Mouse (Mus musculus): Measurements from ENCODE around the gene Klhl22.

Klhl22 gene

DNA sequence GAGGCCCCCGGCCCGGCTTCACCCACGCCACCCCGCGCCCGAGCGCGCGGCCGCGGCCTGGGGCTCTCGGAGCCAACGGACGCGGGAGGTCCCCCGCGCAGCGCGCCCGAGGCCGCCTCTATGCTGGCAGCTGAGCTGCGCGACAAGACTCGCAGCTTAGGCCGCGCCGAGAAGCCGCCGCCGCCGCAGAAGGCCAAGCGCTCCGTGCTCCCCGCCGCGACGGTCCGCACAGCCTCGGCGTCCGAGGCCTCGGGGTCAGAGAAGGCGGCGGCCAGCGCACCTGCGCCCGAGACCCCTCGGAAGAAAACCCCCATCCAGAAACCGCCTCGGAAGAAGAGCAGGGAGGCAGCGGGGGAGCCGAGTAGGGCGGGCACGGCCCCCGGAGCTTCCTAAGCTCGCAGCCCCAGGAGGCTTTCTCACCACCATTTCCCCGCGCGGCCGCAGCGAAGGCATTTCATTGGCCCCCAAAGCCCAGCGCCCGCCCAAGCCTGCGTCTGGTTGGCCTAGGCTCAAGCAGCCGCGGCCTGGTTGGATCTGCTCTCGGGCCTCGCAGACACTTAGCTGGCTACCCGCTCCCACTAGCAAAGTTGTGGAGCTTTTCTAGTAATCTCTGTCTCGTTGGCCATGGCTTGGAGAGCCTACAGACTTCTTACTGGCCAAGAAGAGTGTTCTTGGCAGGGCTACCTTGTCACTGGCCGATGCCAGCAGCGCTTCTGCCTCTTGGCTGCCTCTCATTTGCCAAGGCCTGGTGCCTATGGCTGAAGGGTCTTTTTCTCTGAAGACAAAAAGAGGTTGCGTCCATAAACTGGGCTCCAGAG, 48.0 kb downstream of the Klhl22 start:
- TF ChIP-seq NANOG (IDR thresholded peaks at IDR 0.05; ENCODE audit: borderline replicate concordance, low read length) (no peak), POU5F1 (IDR thresholded peaks at IDR 0.05; ENCODE audit: borderline replicate concordance, low read length) (no peak), CTCF (conservative IDR thresholded peaks at IDR 0.05; ENCODE audit: low read length) (no peak)
- H3K4me3 ChIP-seq (replicated peaks; ENCODE audit: low read length) = peak overlapping the region; percentile 79
- no peaks in the 10 kb centered on the region for H3K36me3 ChIP-seq (ENCODE audit: insufficient read depth, low read length)
- H3K4me1 ChIP-seq (replicated peaks; ENCODE audit: low read depth, low read length) = peaks cover 36% of the 10 kb centered on the region
- peaks cover 91% of the 10 kb centered on the region for H3K27me3 ChIP-seq (ENCODE audit: insufficient read depth, low read length)
- H3K9me3 ChIP-seq (ENCODE audit: low read length) = no peaks in the 10 kb centered on the region

DNA sequence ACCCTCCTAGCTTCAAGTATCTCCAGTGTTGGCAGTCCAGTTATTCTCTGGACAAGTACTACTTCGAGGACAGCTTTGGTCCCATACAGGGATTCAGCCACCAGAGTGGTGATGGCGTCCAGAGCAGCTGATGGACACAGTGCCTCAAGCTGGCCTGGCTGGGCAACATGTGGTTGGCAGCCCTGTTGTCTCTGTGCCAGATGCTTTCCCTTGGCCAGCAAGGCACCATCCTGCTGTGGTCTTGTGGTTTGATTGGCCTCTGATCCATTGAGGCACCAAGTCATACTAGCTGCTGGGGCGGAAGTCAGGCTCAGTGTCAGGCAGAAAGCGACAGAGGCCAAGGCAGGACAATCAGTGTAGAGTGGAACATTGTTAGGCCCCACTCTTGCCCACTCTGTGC, 49.7 kb downstream of the Klhl22 start:
- TF ChIP-seq NANOG (IDR thresholded peaks at IDR 0.05; ENCODE audit: borderline replicate concordance, low read length) (no peak), CTCF (conservative IDR thresholded peaks at IDR 0.05; ENCODE audit: low read length) (no peak), POU5F1 (IDR thresholded peaks at IDR 0.05; ENCODE audit: borderline replicate concordance, low read length) (no peak)
- Histone ChIP-seq H3K4me3 (replicated peaks; ENCODE audit: low read length) (no peak overlapping the region), H3K9me3 (ENCODE audit: low read length) (no peaks in the 10 kb centered on the region), H3K36me3 (ENCODE audit: insufficient read depth, low read length) (no peaks in the 10 kb centered on the region), H3K27me3 (ENCODE audit: insufficient read depth, low read length) (peaks cover 91% of the 10 kb centered on the region), H3K4me1 (replicated peaks; ENCODE audit: low read depth, low read length) (peaks cover 20% of the 10 kb centered on the region)

DNA sequence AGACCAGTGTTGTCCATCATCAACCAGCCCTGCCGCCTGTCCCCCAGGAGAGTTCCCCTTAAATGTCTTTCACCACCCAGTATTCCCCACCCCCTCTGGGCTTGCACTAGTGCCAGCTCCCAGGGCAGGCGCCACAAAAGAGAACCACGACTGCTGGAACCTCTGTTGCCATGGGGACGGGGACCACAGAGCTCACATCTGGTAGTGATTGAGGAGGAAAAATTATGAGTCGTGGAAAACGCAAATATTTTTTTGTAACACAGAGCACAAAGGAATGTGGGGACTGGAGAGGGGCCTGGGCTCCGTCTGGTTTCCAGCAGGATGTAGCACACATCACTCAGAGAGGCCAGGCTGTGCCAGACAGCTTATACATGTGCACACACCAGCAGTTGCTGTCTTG, 50.3 kb downstream of the Klhl22 start:
- no peaks in the 10 kb centered on the region for H3K36me3 ChIP-seq (ENCODE audit: insufficient read depth, low read length)
- H3K27me3 ChIP-seq (ENCODE audit: insufficient read depth, low read length) = peaks cover 91% of the 10 kb centered on the region
- peaks cover 16% of the 10 kb centered on the region for H3K4me1 ChIP-seq (replicated peaks; ENCODE audit: low read depth, low read length)
- H3K9me3 ChIP-seq (ENCODE audit: low read length) = no peaks in the 10 kb centered on the region
- H3K4me3 ChIP-seq (replicated peaks; ENCODE audit: low read length) = no peak overlapping the region
- TF ChIP-seq POU5F1 (IDR thresholded peaks at IDR 0.05; ENCODE audit: borderline replicate concordance, low read length) (no peak), CTCF (conservative IDR thresholded peaks at IDR 0.05; ENCODE audit: low read length) (no peak), NANOG (IDR thresholded peaks at IDR 0.05; ENCODE audit: borderline replicate concordance, low read length) (no peak)

DNA sequence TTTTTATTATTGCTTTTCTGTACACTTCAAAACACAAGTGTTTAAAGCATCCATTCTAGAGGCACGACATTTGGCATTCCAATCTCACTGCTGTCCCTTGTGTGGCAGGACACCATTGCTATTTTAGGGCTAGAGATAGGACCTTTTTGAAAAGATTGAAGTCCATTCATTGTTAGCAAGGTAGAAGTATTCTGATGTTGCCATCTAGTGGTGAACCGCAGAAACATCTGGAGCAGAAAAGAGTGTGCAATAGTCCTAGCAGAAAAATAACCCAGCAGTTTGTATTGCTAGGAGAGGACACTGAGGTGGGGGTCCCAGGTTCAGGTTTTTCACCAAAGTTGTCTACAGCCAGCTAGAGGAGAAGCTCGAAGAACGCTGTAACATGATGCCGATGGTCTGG, 52.7 kb downstream of the Klhl22 start:
- Histone ChIP-seq H3K4me1 (replicated peaks; ENCODE audit: low read depth, low read length) (peaks cover 20% of the 10 kb centered on the region), H3K27me3 (ENCODE audit: insufficient read depth, low read length) (peaks cover 91% of the 10 kb centered on the region), H3K4me3 (replicated peaks; ENCODE audit: low read length) (no peak overlapping the region), H3K36me3 (ENCODE audit: insufficient read depth, low read length) (no peaks in the 10 kb centered on the region), H3K9me3 (ENCODE audit: low read length) (no peaks in the 10 kb centered on the region)
- TF ChIP-seq POU5F1 (IDR thresholded peaks at IDR 0.05; ENCODE audit: borderline replicate concordance, low read length) (no peak), NANOG (IDR thresholded peaks at IDR 0.05; ENCODE audit: borderline replicate concordance, low read length) (no peak), CTCF (conservative IDR thresholded peaks at IDR 0.05; ENCODE audit: low read length) (peak; percentile 85)

DNA sequence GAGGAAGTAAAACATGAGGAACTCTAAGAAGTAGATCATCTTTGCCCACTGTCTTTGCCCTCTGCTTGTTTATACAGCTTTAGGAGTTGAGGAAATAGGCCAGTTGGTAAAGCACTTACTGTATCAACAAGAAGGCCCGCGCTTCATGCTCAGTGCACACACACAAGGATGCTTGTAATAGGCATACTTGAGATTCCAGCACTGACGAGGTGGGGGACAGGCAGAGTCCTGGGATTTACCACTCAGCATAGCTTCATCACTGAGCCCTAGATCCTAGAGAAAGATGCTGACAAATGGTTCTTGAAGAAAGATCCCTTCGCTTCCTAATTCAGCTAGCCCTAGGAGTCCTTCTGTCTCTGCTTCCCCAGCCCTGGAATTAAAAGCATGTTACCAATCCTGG, 53.8 kb downstream of the Klhl22 start:
- no peaks in the 10 kb centered on the region for H3K36me3 ChIP-seq (ENCODE audit: insufficient read depth, low read length)
- H3K4me3 ChIP-seq (replicated peaks; ENCODE audit: low read length) = no peak overlapping the region
- H3K9me3 ChIP-seq (ENCODE audit: low read length) = no peaks in the 10 kb centered on the region
- TF ChIP-seq NANOG (IDR thresholded peaks at IDR 0.05; ENCODE audit: borderline replicate concordance, low read length) (no peak), CTCF (conservative IDR thresholded peaks at IDR 0.05; ENCODE audit: low read length) (no peak), POU5F1 (IDR thresholded peaks at IDR 0.05; ENCODE audit: borderline replicate concordance, low read length) (no peak)
- H3K27me3 ChIP-seq (ENCODE audit: insufficient read depth, low read length) = peaks cover 90% of the 10 kb centered on the region
- H3K4me1 ChIP-seq (replicated peaks; ENCODE audit: low read depth, low read length) = peaks cover 12% of the 10 kb centered on the region

GRCm38 (mm10) chr16:17815411-17816402, 56.3 kb downstream of the Klhl22 start:
- Histone ChIP-seq H3K27me3 (ENCODE audit: insufficient read depth, low read length) (peaks cover 88% of the 10 kb centered on the region), H3K4me3 (replicated peaks; ENCODE audit: low read length) (peak overlapping the region; percentile 76), H3K36me3 (ENCODE audit: insufficient read depth, low read length) (no peaks in the 10 kb centered on the region), H3K4me1 (replicated peaks; ENCODE audit: low read depth, low read length) (peaks cover 11% of the 10 kb centered on the region), H3K9me3 (ENCODE audit: low read length) (no peaks in the 10 kb centered on the region)
- no peak for TF ChIP-seq NANOG (IDR thresholded peaks at IDR 0.05; ENCODE audit: borderline replicate concordance, low read length)
- peak; percentile 22; the same call in 1 of the 2 replicates for TF ChIP-seq CTCF (conservative IDR thresholded peaks at IDR 0.05; ENCODE audit: low read length)
- no peak for TF ChIP-seq POU5F1 (IDR thresholded peaks at IDR 0.05; ENCODE audit: borderline replicate concordance, low read length)

- peaks cover 89% of the 10 kb centered on the region for H3K27me3 ChIP-seq (ENCODE audit: insufficient read depth, low read length)
- no peaks in the 10 kb centered on the region for H3K36me3 ChIP-seq (ENCODE audit: insufficient read depth, low read length)
- TF ChIP-seq CTCF (conservative IDR thresholded peaks at IDR 0.05; ENCODE audit: low read length) (no peak), POU5F1 (IDR thresholded peaks at IDR 0.05; ENCODE audit: borderline replicate concordance, low read length) (no peak), NANOG (IDR thresholded peaks at IDR 0.05; ENCODE audit: borderline replicate concordance, low read length) (no peak)
Measured at GRCm38 (mm10) chr16:17816528-17816927, 57.1 kb downstream of the Klhl22 start.

GRCm38 (mm10) chr16:17826500-17826899, 67.1 kb downstream of the Klhl22 start:
- no peaks in the 10 kb centered on the region for H3K9me3 ChIP-seq (ENCODE audit: low read length)
- peaks cover 64% of the 10 kb centered on the region for H3K27me3 ChIP-seq (ENCODE audit: insufficient read depth, low read length)
- H3K4me1 ChIP-seq (replicated peaks; ENCODE audit: low read depth, low read length) = peaks cover 14% of the 10 kb centered on the region
- TF ChIP-seq POU5F1 (IDR thresholded peaks at IDR 0.05; ENCODE audit: borderline replicate concordance, low read length) (no peak), NANOG (IDR thresholded peaks at IDR 0.05; ENCODE audit: borderline replicate concordance, low read length) (no peak), CTCF (conservative IDR thresholded peaks at IDR 0.05; ENCODE audit: low read length) (no peak)
- no peaks in the 10 kb centered on the region for H3K36me3 ChIP-seq (ENCODE audit: insufficient read depth, low read length)
- H3K4me3 ChIP-seq (replicated peaks; ENCODE audit: low read length) = no peak overlapping the region

More at GRCm38 (mm10) chr16:17816528-17816927, 57.1 kb downstream of the Klhl22 start:
- no peaks in the 10 kb centered on the region for H3K9me3 ChIP-seq (ENCODE audit: low read length)
- H3K4me1 ChIP-seq (replicated peaks; ENCODE audit: low read depth, low read length) = peaks cover 11% of the 10 kb centered on the region
- H3K4me3 ChIP-seq (replicated peaks; ENCODE audit: low read length) = no peak overlapping the region
